Mouse (Mus musculus): Measurements from ENCODE around the gene Mad1l1. TPM values are rescaled to one million over a fixed set of nuclear protein-coding genes. Genes with fewer than 3 reads are reported as not detected.

The Mad1l1 gene
- polyA plus RNA-seq, 1 experiment from 2014 or later = 39.1 TPM

GRCm38 (mm10) chr5:140261313-140261712, 60.0 kb downstream of the Mad1l1 start:
- H3K36me3 ChIP-seq (ENCODE audit: control insufficient read depth, insufficient read depth, low read length) = peaks cover 3% of the 10 kb centered on the region; the same call in 1 of the 2 replicates
- 89% methylated on average over 4 of the region's 4 CpGs for WGBS
- no peak overlapping the region for H3K9ac ChIP-seq (replicated peaks; ENCODE audit: low read depth, low read length)
- H3K4me1 ChIP-seq (ENCODE audit: control insufficient read depth, insufficient read depth, low read length) = no peaks in the 10 kb centered on the region
- ATAC-seq (ENCODE audit: insufficient number of reproducible peaks, insufficient read depth, low FRiP score, low read depth) = no peak
- H3K4me2 ChIP-seq (replicated peaks; ENCODE audit: low read depth, low read length) = no peak overlapping the region
- H3K27ac ChIP-seq (ENCODE audit: low read length) = no peak overlapping the region
- H3K4me3 ChIP-seq (ENCODE audit: low read depth, low read length) = no peak overlapping the region
- H3K9me3 ChIP-seq (ENCODE audit: control insufficient read depth, low read depth, low read length) = no peaks in the 10 kb centered on the region
- no peaks in the 10 kb centered on the region for H3K27me3 ChIP-seq (ENCODE audit: control insufficient read depth, insufficient read depth, low read length)

GRCm38 (mm10) chr5:140258633-140259032, 62.7 kb downstream of the Mad1l1 start:
- ATAC-seq (ENCODE audit: insufficient number of reproducible peaks, insufficient read depth, low FRiP score, low read depth) = no peak
- Histone ChIP-seq H3K36me3 (ENCODE audit: control insufficient read depth, insufficient read depth, low read length) (peaks cover 3% of the 10 kb centered on the region; the same call in 1 of the 2 replicates), H3K9me3 (ENCODE audit: control insufficient read depth, low read depth, low read length) (no peaks in the 10 kb centered on the region), H3K4me3 (ENCODE audit: low read depth, low read length) (no peak overlapping the region), H3K4me1 (ENCODE audit: control insufficient read depth, insufficient read depth, low read length) (no peaks in the 10 kb centered on the region), H3K27ac (ENCODE audit: low read length) (no peak overlapping the region), H3K4me2 (replicated peaks; ENCODE audit: low read depth, low read length) (no peak overlapping the region), H3K9ac (replicated peaks; ENCODE audit: low read depth, low read length) (no peak overlapping the region), H3K27me3 (ENCODE audit: control insufficient read depth, insufficient read depth, low read length) (no peaks in the 10 kb centered on the region)
- WGBS = 95% methylated on average over 5 of the region's 5 CpGs

- no peaks in the 10 kb centered on the region for H3K27me3 ChIP-seq (ENCODE audit: control insufficient read depth, insufficient read depth, low read length)
- no peaks in the 10 kb centered on the region for H3K9me3 ChIP-seq (ENCODE audit: control insufficient read depth, low read depth, low read length)
- H3K27ac ChIP-seq (ENCODE audit: low read length) = no peak overlapping the region
- no peak for ATAC-seq (ENCODE audit: insufficient number of reproducible peaks, insufficient read depth, low FRiP score, low read depth)
- no peak overlapping the region for H3K4me3 ChIP-seq (ENCODE audit: low read depth, low read length)
- H3K36me3 ChIP-seq (ENCODE audit: control insufficient read depth, insufficient read depth, low read length) = peaks cover 3% of the 10 kb centered on the region
- no peak overlapping the region for H3K9ac ChIP-seq (replicated peaks; ENCODE audit: low read depth, low read length)
- no peak overlapping the region for H3K4me2 ChIP-seq (replicated peaks; ENCODE audit: low read depth, low read length)
- H3K4me1 ChIP-seq (ENCODE audit: control insufficient read depth, insufficient read depth, low read length) = no peaks in the 10 kb centered on the region
- 89% methylated on average over 3 of the region's 3 CpGs for WGBS
Observed at GRCm38 (mm10) chr5:140258035-140258434, 63.3 kb downstream of the Mad1l1 start.

GRCm38 (mm10) chr5:140257439-140257838, 63.9 kb downstream of the Mad1l1 start:
- ATAC-seq (ENCODE audit: insufficient number of reproducible peaks, insufficient read depth, low FRiP score, low read depth) = no peak
- 88% methylated on average over 5 of the region's 5 CpGs for WGBS

GRCm38 (mm10) chr5:140256685-140257084, 64.7 kb downstream of the Mad1l1 start:
- no peak overlapping the region for H3K4me2 ChIP-seq (replicated peaks; ENCODE audit: low read depth, low read length)
- no peak overlapping the region for H3K9ac ChIP-seq (replicated peaks; ENCODE audit: low read depth, low read length)
- H3K27me3 ChIP-seq (ENCODE audit: control insufficient read depth, insufficient read depth, low read length) = no peaks in the 10 kb centered on the region
- H3K36me3 ChIP-seq (ENCODE audit: control insufficient read depth, insufficient read depth, low read length) = no peaks in the 10 kb centered on the region; the same call in 1 of the 2 replicates
- WGBS = 84% methylated on average over 10 of the region's 10 CpGs
- no peak overlapping the region for H3K27ac ChIP-seq (ENCODE audit: low read length)
- H3K4me3 ChIP-seq (ENCODE audit: low read depth, low read length) = no peak overlapping the region
- H3K9me3 ChIP-seq (ENCODE audit: control insufficient read depth, low read depth, low read length) = no peaks in the 10 kb centered on the region
- no peak for ATAC-seq (ENCODE audit: insufficient number of reproducible peaks, insufficient read depth, low FRiP score, low read depth)
- no peaks in the 10 kb centered on the region for H3K4me1 ChIP-seq (ENCODE audit: control insufficient read depth, insufficient read depth, low read length)

More at GRCm38 (mm10) chr5:140257439-140257838, 63.9 kb downstream of the Mad1l1 start:
- Histone ChIP-seq H3K27me3 (ENCODE audit: control insufficient read depth, insufficient read depth, low read length) (no peaks in the 10 kb centered on the region), H3K4me3 (ENCODE audit: low read depth, low read length) (no peak overlapping the region), H3K9me3 (ENCODE audit: control insufficient read depth, low read depth, low read length) (no peaks in the 10 kb centered on the region), H3K4me1 (ENCODE audit: control insufficient read depth, insufficient read depth, low read length) (no peaks in the 10 kb centered on the region), H3K27ac (ENCODE audit: low read length) (no peak overlapping the region), H3K36me3 (ENCODE audit: control insufficient read depth, insufficient read depth, low read length) (peaks cover 3% of the 10 kb centered on the region), H3K9ac (replicated peaks; ENCODE audit: low read depth, low read length) (no peak overlapping the region), H3K4me2 (replicated peaks; ENCODE audit: low read depth, low read length) (no peak overlapping the region)

GRCm38 (mm10) chr5:140255265-140255664, 66.1 kb downstream of the Mad1l1 start:
- Histone ChIP-seq H3K4me3 (ENCODE audit: low read depth, low read length) (no peak overlapping the region), H3K4me1 (ENCODE audit: control insufficient read depth, insufficient read depth, low read length) (no peaks in the 10 kb centered on the region), H3K36me3 (ENCODE audit: control insufficient read depth, insufficient read depth, low read length) (no peaks in the 10 kb centered on the region; the same call in 1 of the 2 replicates), H3K27ac (ENCODE audit: low read length) (no peak overlapping the region), H3K4me2 (replicated peaks; ENCODE audit: low read depth, low read length) (no peak overlapping the region), H3K9me3 (ENCODE audit: control insufficient read depth, low read depth, low read length) (no peaks in the 10 kb centered on the region), H3K27me3 (ENCODE audit: control insufficient read depth, insufficient read depth, low read length) (no peaks in the 10 kb centered on the region), H3K9ac (replicated peaks; ENCODE audit: low read depth, low read length) (no peak overlapping the region)
- ATAC-seq (ENCODE audit: insufficient number of reproducible peaks, insufficient read depth, low FRiP score, low read depth) = no peak
- 67% methylated on average over 5 of the region's 5 CpGs for WGBS

- Histone ChIP-seq H3K27me3 (ENCODE audit: control insufficient read depth, insufficient read depth, low read length) (no peaks in the 10 kb centered on the region), H3K4me1 (ENCODE audit: control insufficient read depth, insufficient read depth, low read length) (no peaks in the 10 kb centered on the region), H3K9me3 (ENCODE audit: control insufficient read depth, low read depth, low read length) (no peaks in the 10 kb centered on the region), H3K4me3 (ENCODE audit: low read depth, low read length) (no peak overlapping the region), H3K4me2 (replicated peaks; ENCODE audit: low read depth, low read length) (no peak overlapping the region), H3K36me3 (ENCODE audit: control insufficient read depth, insufficient read depth, low read length) (no peaks in the 10 kb centered on the region; the same call in 1 of the 2 replicates), H3K9ac (replicated peaks; ENCODE audit: low read depth, low read length) (no peak overlapping the region), H3K27ac (ENCODE audit: low read length) (no peak overlapping the region)
- ATAC-seq (ENCODE audit: insufficient number of reproducible peaks, insufficient read depth, low FRiP score, low read depth) = no peak
- 100% methylated on average over 1 of the region's 1 CpGs for WGBS
Observed at GRCm38 (mm10) chr5:140254656-140255055, 66.7 kb downstream of the Mad1l1 start.

GRCm38 (mm10) chr5:140251989-140252388, 69.4 kb downstream of the Mad1l1 start:
- no peak overlapping the region for H3K9ac ChIP-seq (replicated peaks; ENCODE audit: low read depth, low read length)
- H3K4me3 ChIP-seq (ENCODE audit: low read depth, low read length) = no peak overlapping the region
- H3K4me1 ChIP-seq (ENCODE audit: control insufficient read depth, insufficient read depth, low read length) = no peaks in the 10 kb centered on the region
- no peak overlapping the region for H3K4me2 ChIP-seq (replicated peaks; ENCODE audit: low read depth, low read length)
- H3K27me3 ChIP-seq (ENCODE audit: control insufficient read depth, insufficient read depth, low read length) = no peaks in the 10 kb centered on the region
- no peak overlapping the region for H3K27ac ChIP-seq (ENCODE audit: low read length)
- H3K36me3 ChIP-seq (ENCODE audit: control insufficient read depth, insufficient read depth, low read length) = no peaks in the 10 kb centered on the region; the same call in 1 of the 2 replicates
- H3K9me3 ChIP-seq (ENCODE audit: control insufficient read depth, low read depth, low read length) = no peaks in the 10 kb centered on the region
- WGBS = 95% methylated on average over 2 of the region's 2 CpGs
- no peak for ATAC-seq (ENCODE audit: insufficient number of reproducible peaks, insufficient read depth, low FRiP score, low read depth)

GRCm38 (mm10) chr5:140250370-140250769, 71.0 kb downstream of the Mad1l1 start:
- Histone ChIP-seq H3K36me3 (ENCODE audit: control insufficient read depth, insufficient read depth, low read length) (no peaks in the 10 kb centered on the region; the same call in 1 of the 2 replicates), H3K9ac (replicated peaks; ENCODE audit: low read depth, low read length) (no peak overlapping the region), H3K27me3 (ENCODE audit: control insufficient read depth, insufficient read depth, low read length) (no peaks in the 10 kb centered on the region), H3K4me1 (ENCODE audit: control insufficient read depth, insufficient read depth, low read length) (no peaks in the 10 kb centered on the region), H3K4me2 (replicated peaks; ENCODE audit: low read depth, low read length) (no peak overlapping the region), H3K9me3 (ENCODE audit: control insufficient read depth, low read depth, low read length) (no peaks in the 10 kb centered on the region), H3K27ac (ENCODE audit: low read length) (no peak overlapping the region), H3K4me3 (ENCODE audit: low read depth, low read length) (no peak overlapping the region)
- no peak for ATAC-seq (ENCODE audit: insufficient number of reproducible peaks, insufficient read depth, low FRiP score, low read depth)
- 79% methylated on average over 3 of the region's 3 CpGs for WGBS

Measured in stomach, embryonic 14.5 days (tissue).